Mouse (Mus musculus) layer of hippocampus, adult 18-20 months (tissue): ENCODE measurements around the gene Gm11027. TPM values are rescaled to one million over a fixed set of nuclear protein-coding genes. Genes with fewer than 3 reads are reported as not detected.

Experiments
- microRNA-seq, 2 experiments: library from miRNA; unstranded; fragments of <30 nt; microRNA quantifications; one replicate each; pipeline ENCODE4 v1.2.0; 2021
- total RNA-seq, 2 experiments: library from RNA; stranded (reverse); gene quantifications; 2 replicates each; pipeline ENCODE4 v1.2.3; 2021

Gm11027 gene
- total RNA-seq, 2 experiments from 2014 or later: not detected

Small RNAs within 50 kb of the gene (microRNA-seq; reads per million reads assigned to microRNA genes)
- 0 reads per million in 2 experiments for gene Gm23190

Other genes with a start within 250 kb of the Gm11027 start
- gene Zfp386, start 227.7 kb upstream of the Gm11027 start, total RNA-seq: 10 to 100 TPM; 27.8 to 29.3 TPM
- under 1 TPM; 0.46 to 0.99 TPM for gene Vipr2, start 197.7 kb upstream of the Gm11027 start, total RNA-seq
- 10 to 100 TPM; 16.2 to 16.4 TPM for gene Wdr60, start 12.4 kb upstream of the Gm11027 start, total RNA-seq
- 10 to 100 TPM; 64.9 to 69.9 TPM for gene Esyt2, start 5.8 kb downstream of the Gm11027 start, total RNA-seq
- 1 to 10 TPM; 4.0 to 5.8 TPM for gene Ncapg2, start 130.0 kb downstream of the Gm11027 start, total RNA-seq
- gene Ptprn2, start 210.3 kb downstream of the Gm11027 start, total RNA-seq: 100 to 1,000 TPM; 296 to 297 TPM